Mouse (Mus musculus): ENCODE measurements around the gene Odf2l.

- no peak for TF ChIP-seq CTCF (IDR thresholded peaks at IDR 0.05; ENCODE audit: borderline replicate concordance, control insufficient read depth, extremely low read depth, insufficient read depth, low read length, poor library complexity)
- TF ChIP-seq POLR2A (IDR thresholded peaks at IDR 0.05; ENCODE audit: control insufficient read depth, extremely low read depth, insufficient read depth, low read length, poor library complexity): no peak
Measured at GRCm38 (mm10) chr3:145143856-145144255, 25.5 kb downstream of the Odf2l start.

All from thymus, adult 2 months (tissue).